Mouse (Mus musculus) intestine, embryonic 15.5 days (tissue): ENCODE results near the gene Slc24a3. TPM values are rescaled to one million over a fixed set of nuclear protein-coding genes. Genes with fewer than 3 reads are reported as not detected.
A peak's percentile ranks its signal among the peaks of the same experiment; 100 is the strongest.

Source experiments
- ATAC-seq: fragments of 200-750 bp; cut with Nextera tagmentation; 2 replicates; pipeline ENCODE4 v1.8.0; 2017; ENCODE audit warnings: moderate TSS enrichment, moderate library complexity
- H3K27ac ChIP-seq: fragments of 300-500 bp; sonication (generic); 2 replicates; pipeline ENCODE4 v1.5.1; 2015; ENCODE audit warnings: mild to moderate bottlenecking, inconsistent platforms
- H3K27me3 ChIP-seq: fragments of 300-500 bp; sonication (generic); replicated peaks from 2 replicates; pipeline ENCODE4 v1.6.1; 2015; ENCODE audit warnings: inconsistent platforms
- H3K36me3 ChIP-seq: fragments of 300-500 bp; sonication (generic); 2 replicates; pipeline ENCODE4 v1.6.1; 2015; ENCODE audit warnings: inconsistent platforms
- H3K4me1 ChIP-seq: fragments of 300-500 bp; sonication (generic); replicated peaks from 2 replicates; pipeline ENCODE4 v1.6.1; 2015; ENCODE audit warnings: inconsistent platforms
- H3K4me2 ChIP-seq: fragments of 300-500 bp; sonication (generic); replicated peaks from 2 replicates; pipeline ENCODE4 v1.6.1; 2015; ENCODE audit warnings: mild to moderate bottlenecking, inconsistent platforms
- H3K4me3 ChIP-seq: fragments of 300-500 bp; sonication (generic); replicated peaks from 2 replicates; pipeline ENCODE4 v1.5.1; 2015; ENCODE audit warnings: inconsistent platforms
- H3K9ac ChIP-seq: fragments of 300-500 bp; sonication (generic); 2 replicates; pipeline ENCODE4 v1.6.1; 2015; ENCODE audit warnings: inconsistent platforms
- H3K9me3 ChIP-seq: fragments of 300-500 bp; sonication (generic); 2 replicates; pipeline ENCODE4 v1.6.1; 2016; ENCODE audit warnings: inconsistent platforms
- WGBS: fragments of 180-500 bp; shearing (Covaris S2); methylation state at CpG from one replicate; pipeline ENCODE4 v1.1.7; 2015; 5-methylcytosine and 5-hydroxymethylcytosine counted together
- polyA plus RNA-seq: library from polyadenylated mRNA; unstranded; fragments of >200 nt; fragmentation: Nextera tagmentation; extraction: Ambion mirVana; gene quantifications from 2 replicates; pipeline ENCODE4 v1.2.1, GENCODE M21; 2015

Gene Slc24a3
- polyA plus RNA-seq, 1 experiment from 2014 or later = 6.9 TPM

DNA sequence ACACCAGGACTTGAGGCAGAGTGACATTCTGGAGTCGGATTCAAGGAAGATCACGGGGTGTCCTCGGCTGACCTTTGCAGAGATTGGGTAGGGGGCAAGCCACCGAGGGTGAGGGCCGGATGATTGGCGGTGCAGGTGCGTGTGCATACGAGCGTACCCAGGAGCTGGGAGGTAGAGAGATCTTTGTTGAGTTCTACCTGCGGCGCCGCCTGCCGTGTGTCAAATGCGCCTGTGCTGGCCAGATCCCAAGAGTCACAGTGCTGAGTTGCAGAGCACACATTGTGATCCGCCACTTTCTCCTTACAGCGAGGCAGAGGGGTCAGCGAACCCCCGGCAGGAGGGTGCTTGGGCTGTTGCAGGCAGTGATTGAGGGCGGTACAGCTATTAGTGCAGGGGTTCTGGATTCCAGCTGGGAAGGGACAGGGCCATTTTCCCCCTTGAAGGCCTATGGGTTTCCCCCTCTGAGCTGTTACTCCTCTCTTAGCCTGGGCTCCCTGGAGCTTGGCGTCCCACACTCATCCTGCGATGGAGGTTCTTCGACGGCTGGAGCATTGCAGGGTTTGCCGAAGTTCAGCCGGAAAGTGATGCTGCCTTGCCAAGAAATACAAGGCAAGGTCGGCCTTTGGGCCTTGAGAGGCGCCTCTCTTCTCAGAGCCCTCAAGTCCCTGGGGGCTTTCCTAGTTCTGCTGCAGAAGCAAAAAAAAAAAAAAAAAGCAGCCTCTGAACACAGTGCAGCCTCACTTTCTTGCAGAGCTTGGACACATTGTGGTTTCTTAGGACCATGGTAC is 508.4 kb downstream of the Slc24a3 start:
- Histone ChIP-seq H3K9ac (peak overlapping the region; percentile 67), H3K36me3 (no peaks in the 10 kb centered on the region), H3K27ac (peak overlapping the region; percentile 86), H3K4me1 (peaks cover 24% of the 10 kb centered on the region), H3K4me2 (peak overlapping the region; percentile 91), H3K9me3 (no peaks in the 10 kb centered on the region), H3K27me3 (no peaks in the 10 kb centered on the region), H3K4me3 (peak overlapping the region; percentile 72)
- peak; percentile 70 for ATAC-seq
- 2% methylated on average over 27 of the region's 27 CpGs for WGBS

DNA sequence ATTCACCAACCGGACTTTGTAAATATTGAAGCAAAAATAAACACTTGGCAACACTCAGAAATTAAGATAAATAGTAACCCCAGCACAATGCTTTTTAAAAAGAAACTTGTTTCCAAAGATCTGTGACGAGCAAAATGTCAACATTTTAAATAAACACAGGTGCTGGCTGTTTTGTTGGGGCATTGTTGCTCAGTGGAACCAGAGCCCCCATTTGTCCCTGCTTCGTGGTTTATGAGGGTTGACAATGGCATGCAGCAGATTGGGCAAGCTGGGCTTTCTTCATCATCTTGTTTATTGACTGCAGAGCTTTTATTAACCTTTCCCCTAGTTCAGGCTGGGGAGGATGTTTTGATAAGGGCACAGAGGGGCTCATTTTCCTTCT is 509.0 kb downstream of the Slc24a3 start:
- 27% methylated on average over 3 of the region's 3 CpGs for WGBS
- Histone ChIP-seq H3K27ac (no peak overlapping the region), H3K4me2 (peak overlapping the region; percentile 91), H3K36me3 (no peaks in the 10 kb centered on the region), H3K9me3 (no peaks in the 10 kb centered on the region), H3K27me3 (no peaks in the 10 kb centered on the region), H3K4me1 (peaks cover 25% of the 10 kb centered on the region), H3K4me3 (no peak overlapping the region), H3K9ac (no peak overlapping the region)
- ATAC-seq = no peak

DNA sequence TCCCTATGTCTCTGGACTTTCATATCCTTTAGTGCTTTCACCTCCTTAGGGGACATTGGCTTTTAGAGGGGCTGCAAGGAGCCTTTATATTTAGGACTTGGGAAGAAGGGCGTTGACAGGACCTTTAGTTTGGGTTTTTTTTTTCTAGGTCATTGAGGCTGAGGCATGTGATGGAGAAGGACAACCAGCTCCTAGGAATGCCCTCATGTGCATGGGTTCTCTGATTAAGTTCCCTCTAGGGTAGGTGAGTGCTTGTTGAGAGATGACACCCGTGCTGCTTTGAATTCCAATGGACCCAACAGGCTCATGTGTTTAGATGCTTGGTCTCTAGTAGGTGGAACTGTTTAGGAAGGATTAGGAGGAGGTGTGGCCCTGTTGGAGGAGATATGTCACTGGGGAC is 509.4 kb downstream of the Slc24a3 start:
- no peak overlapping the region for H3K27ac ChIP-seq
- H3K27me3 ChIP-seq = no peaks in the 10 kb centered on the region
- no peak overlapping the region for H3K9ac ChIP-seq
- WGBS = 80% methylated on average over 2 of the region's 2 CpGs
- H3K9me3 ChIP-seq = no peaks in the 10 kb centered on the region
- H3K4me3 ChIP-seq = no peak overlapping the region
- H3K4me1 ChIP-seq = peaks cover 25% of the 10 kb centered on the region
- no peaks in the 10 kb centered on the region for H3K36me3 ChIP-seq
- no peak for ATAC-seq
- no peak overlapping the region for H3K4me2 ChIP-seq

DNA sequence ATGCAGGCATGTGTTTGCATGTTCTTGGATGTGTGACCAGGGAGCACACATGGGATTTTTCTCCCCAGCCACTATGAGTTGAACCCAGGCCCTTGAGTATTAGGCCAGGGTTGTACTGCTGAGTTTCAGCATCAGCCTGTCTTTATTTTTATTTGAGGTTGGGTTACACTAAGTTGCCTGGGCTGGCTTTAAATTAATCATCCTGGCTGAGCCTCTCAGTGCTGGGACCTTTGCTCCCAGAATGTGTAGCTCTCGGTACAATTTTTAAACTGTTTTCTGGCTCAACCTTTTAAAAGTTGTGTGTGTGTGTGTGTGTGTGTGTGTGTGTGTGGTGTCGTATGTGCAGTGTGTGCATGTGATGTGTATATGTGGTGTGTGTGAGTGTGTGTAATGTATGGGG is 512.6 kb downstream of the Slc24a3 start:
- H3K4me1 ChIP-seq = peaks cover 28% of the 10 kb centered on the region

GRCm38 (mm10) chr2:145680762-145681161 is 513.2 kb downstream of the Slc24a3 start:
- Histone ChIP-seq H3K4me3 (no peak overlapping the region), H3K36me3 (no peaks in the 10 kb centered on the region), H3K4me2 (no peak overlapping the region), H3K27me3 (no peaks in the 10 kb centered on the region), H3K27ac (peak overlapping the region; percentile 58), H3K4me1 (peaks cover 27% of the 10 kb centered on the region), H3K9me3 (no peaks in the 10 kb centered on the region), H3K9ac (no peak overlapping the region)
- ATAC-seq = no peak
- 63% methylated on average over 9 of the region's 9 CpGs for WGBS

More for the DNA sequence above, 512.6 kb downstream of the Slc24a3 start:
- H3K4me2 ChIP-seq = no peak overlapping the region
- H3K27me3 ChIP-seq = no peaks in the 10 kb centered on the region
- no peaks in the 10 kb centered on the region for H3K9me3 ChIP-seq
- no peak overlapping the region for H3K4me3 ChIP-seq
- 67% methylated on average over 2 of the region's 2 CpGs for WGBS
- H3K36me3 ChIP-seq = no peaks in the 10 kb centered on the region
- no peak overlapping the region for H3K9ac ChIP-seq
- H3K27ac ChIP-seq = no peak overlapping the region
- ATAC-seq = no peak

- no peak overlapping the region for H3K9ac ChIP-seq
- peaks cover 22% of the 10 kb centered on the region for H3K4me1 ChIP-seq
- no peak overlapping the region for H3K4me3 ChIP-seq
- H3K4me2 ChIP-seq = no peak overlapping the region
- H3K27ac ChIP-seq = no peak overlapping the region
- ATAC-seq = no peak
- 49% methylated on average over 4 of the region's 4 CpGs for WGBS
- H3K9me3 ChIP-seq = no peaks in the 10 kb centered on the region
- no peaks in the 10 kb centered on the region for H3K36me3 ChIP-seq
- H3K27me3 ChIP-seq = no peaks in the 10 kb centered on the region
Measured at GRCm38 (mm10) chr2:145681626-145682025, 514.1 kb downstream of the Slc24a3 start.

DNA sequence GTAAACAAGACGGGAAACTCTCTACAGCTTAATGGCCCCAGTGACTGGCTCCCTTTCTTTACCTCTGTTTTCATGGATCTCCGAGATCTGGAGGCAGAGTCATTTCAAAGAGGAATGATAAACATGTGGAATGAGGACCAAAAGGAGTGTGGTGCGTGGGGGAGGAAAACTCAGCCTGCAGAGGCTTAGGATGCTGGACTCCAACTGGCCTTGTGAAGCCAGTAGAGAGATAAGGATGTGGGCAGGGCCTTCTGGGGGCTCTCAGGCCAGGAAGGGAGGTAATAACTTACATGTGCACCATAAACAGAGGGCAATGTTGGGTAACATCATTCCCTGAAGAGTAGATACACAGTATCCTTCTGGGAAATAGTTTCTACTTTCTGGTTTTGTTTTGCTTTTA is 515.4 kb downstream of the Slc24a3 start:
- ATAC-seq = 0 out of 2 replicates have a peak, but pooled peaks have one; percentile 55
- H3K4me3 ChIP-seq = no peak overlapping the region
- no peak overlapping the region for H3K4me2 ChIP-seq
- no peaks in the 10 kb centered on the region for H3K36me3 ChIP-seq
- H3K9ac ChIP-seq = no peak overlapping the region
- H3K9me3 ChIP-seq = no peaks in the 10 kb centered on the region
- H3K27ac ChIP-seq = no peak overlapping the region
- peaks cover 18% of the 10 kb centered on the region for H3K4me1 ChIP-seq
- WGBS = 23% methylated on average over 3 of the region's 3 CpGs
- no peaks in the 10 kb centered on the region for H3K27me3 ChIP-seq

GRCm38 (mm10) chr2:145683536-145683935 is 516.0 kb downstream of the Slc24a3 start:
- Histone ChIP-seq H3K9me3 (no peaks in the 10 kb centered on the region), H3K27me3 (no peaks in the 10 kb centered on the region), H3K36me3 (no peaks in the 10 kb centered on the region), H3K27ac (peak overlapping the region; percentile 25), H3K4me1 (peaks cover 18% of the 10 kb centered on the region), H3K4me3 (no peak overlapping the region), H3K9ac (no peak overlapping the region), H3K4me2 (no peak overlapping the region)
- peak; percentile 43; the same call in 1 of the 2 replicates for ATAC-seq
- WGBS = 51% methylated on average over 3 of the region's 3 CpGs

- Histone ChIP-seq H3K27ac (peak overlapping the region; percentile 25; the same call in 1 of the 2 replicates), H3K9me3 (no peaks in the 10 kb centered on the region), H3K4me3 (no peak overlapping the region), H3K27me3 (no peaks in the 10 kb centered on the region), H3K4me1 (peaks cover 18% of the 10 kb centered on the region), H3K9ac (no peak overlapping the region), H3K36me3 (no peaks in the 10 kb centered on the region), H3K4me2 (no peak overlapping the region)
- WGBS = 68% methylated on average over 1 of the region's 1 CpGs
- ATAC-seq = no peak
Measured at GRCm38 (mm10) chr2:145684151-145684550, 516.6 kb downstream of the Slc24a3 start.

DNA sequence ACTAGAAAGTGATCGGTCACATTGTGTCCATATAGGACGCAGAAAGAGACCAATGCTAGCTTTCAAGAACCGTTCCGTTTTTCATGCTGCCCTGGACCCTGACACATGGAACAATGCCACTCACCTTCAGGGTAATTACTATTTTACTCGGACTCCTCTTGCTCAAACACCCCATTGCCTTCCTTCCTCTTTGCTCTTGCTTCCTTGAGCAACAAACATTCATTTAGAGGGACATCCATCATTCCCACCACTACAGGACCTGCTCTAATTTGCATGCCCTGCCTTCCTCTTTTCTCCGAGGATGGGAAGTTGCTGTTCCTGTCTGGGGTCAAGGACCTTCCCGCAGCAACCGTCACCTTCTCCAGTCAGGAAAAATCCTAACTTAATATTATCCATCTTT is 517.3 kb downstream of the Slc24a3 start:
- H3K27ac ChIP-seq = no peak overlapping the region
- no peak for ATAC-seq
- no peak overlapping the region for H3K4me3 ChIP-seq
- no peaks in the 10 kb centered on the region for H3K9me3 ChIP-seq
- H3K27me3 ChIP-seq = no peaks in the 10 kb centered on the region
- H3K4me2 ChIP-seq = no peak overlapping the region
- H3K9ac ChIP-seq = no peak overlapping the region
- no peaks in the 10 kb centered on the region for H3K36me3 ChIP-seq
- peaks cover 18% of the 10 kb centered on the region for H3K4me1 ChIP-seq
- 80% methylated on average over 8 of the region's 8 CpGs for WGBS

DNA sequence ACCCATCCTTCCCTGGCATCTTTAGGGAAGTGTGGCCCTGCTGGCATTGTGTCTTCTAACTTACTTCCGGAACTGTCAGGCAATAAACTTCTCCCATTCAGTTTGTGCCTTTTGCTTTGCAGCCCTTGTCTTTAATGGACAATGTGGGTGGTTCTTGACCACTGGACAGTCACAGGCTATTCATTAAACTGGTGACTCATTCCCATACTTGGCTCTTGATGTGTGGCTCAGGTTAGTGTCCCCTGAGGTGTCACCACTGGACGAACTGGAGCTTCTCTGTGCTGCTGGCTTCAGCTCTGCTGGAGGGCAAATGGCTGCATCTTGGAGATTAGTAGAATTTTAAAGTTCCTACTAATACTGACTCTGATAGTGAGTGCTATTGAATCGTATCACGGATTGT is 518.5 kb downstream of the Slc24a3 start:
- H3K4me3 ChIP-seq = no peak overlapping the region
- peaks cover 11% of the 10 kb centered on the region for H3K4me1 ChIP-seq
- H3K9me3 ChIP-seq = no peaks in the 10 kb centered on the region
- no peak overlapping the region for H3K27ac ChIP-seq
- no peak overlapping the region for H3K4me2 ChIP-seq
- no peaks in the 10 kb centered on the region for H3K27me3 ChIP-seq
- H3K9ac ChIP-seq = no peak overlapping the region
- no peaks in the 10 kb centered on the region for H3K36me3 ChIP-seq
- WGBS = 82% methylated on average over 4 of the region's 4 CpGs
- no peak for ATAC-seq

DNA sequence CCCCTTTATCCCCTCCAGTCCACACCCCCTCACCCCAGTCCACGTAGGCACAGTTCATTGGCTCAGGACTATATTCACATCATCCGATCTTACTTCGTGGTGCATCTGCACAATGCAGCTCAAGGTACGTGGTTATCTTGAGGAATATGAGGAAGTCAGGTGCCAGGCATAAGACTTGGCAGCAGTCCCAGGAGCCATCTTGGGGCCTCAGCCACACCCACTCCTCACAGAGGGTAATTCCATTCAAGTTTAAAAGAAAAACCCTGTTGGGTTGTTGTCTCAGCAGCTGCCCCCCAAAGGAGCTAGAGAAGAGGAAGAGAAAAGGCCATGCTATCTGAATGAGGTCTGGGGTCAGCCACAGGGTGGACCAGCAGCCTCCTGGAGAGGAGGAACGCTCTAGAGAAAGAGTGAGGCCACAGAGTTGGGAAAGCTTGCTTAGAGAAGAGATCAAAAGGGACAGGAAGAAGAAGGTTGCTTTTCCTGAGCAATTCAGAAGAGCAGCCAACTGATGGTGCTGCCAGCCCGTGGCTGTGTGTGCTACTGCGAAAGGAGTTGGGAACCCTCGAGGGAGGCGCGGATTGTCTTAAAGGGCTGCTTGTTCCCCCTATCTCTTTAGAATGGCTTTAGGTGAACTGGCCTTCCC is 523.9 kb downstream of the Slc24a3 start:
- no peak overlapping the region for H3K9ac ChIP-seq
- no peaks in the 10 kb centered on the region for H3K27me3 ChIP-seq
- H3K4me1 ChIP-seq = peaks cover 3% of the 10 kb centered on the region; the same call in 1 of the 2 replicates
- H3K36me3 ChIP-seq = no peaks in the 10 kb centered on the region
- no peaks in the 10 kb centered on the region for H3K9me3 ChIP-seq
- WGBS = 80% methylated on average over 10 of the region's 10 CpGs
- no peak overlapping the region for H3K4me3 ChIP-seq
- H3K4me2 ChIP-seq = no peak overlapping the region
- H3K27ac ChIP-seq = peak overlapping the region; percentile 32; the same call in 1 of the 2 replicates
- ATAC-seq = peak; percentile 81
